Mouse (Mus musculus) embryonic facial prominence, embryonic 10.5 days (tissue): Measurements from ENCODE around the gene Fmod. TPM values are rescaled to one million over a fixed set of nuclear protein-coding genes. Genes with fewer than 3 reads are reported as not detected.

Experiments
- DNase-seq: peaks from one replicate; pipeline ENCODE4 v3.0.0-alpha.2; 2017; ENCODE audit warnings: low spot score
- H3K27ac ChIP-seq: fragments of 300-500 bp; sonication (generic); replicated peaks from 2 replicates; pipeline ENCODE4 v1.5.1; 2016; ENCODE audit warnings: mild to moderate bottlenecking
- H3K27me3 ChIP-seq: fragments of 300-500 bp; sonication (generic); replicated peaks from 2 replicates; pipeline ENCODE4 v1.6.1; 2016; ENCODE audit warnings: low read depth, mild to moderate bottlenecking; ENCODE audit not compliant: poor library complexity, severe bottlenecking
- H3K36me3 ChIP-seq: fragments of 300-500 bp; sonication (generic); replicated peaks from 2 replicates; pipeline ENCODE4 v1.6.1; 2016; ENCODE audit warnings: mild to moderate bottlenecking, moderate library complexity
- H3K4me1 ChIP-seq: fragments of 300-500 bp; sonication (generic); 2 replicates; pipeline ENCODE4 v1.6.1; 2016
- H3K4me3 ChIP-seq: fragments of 300-500 bp; sonication (generic); 2 replicates; pipeline ENCODE4 v1.5.1; 2016; ENCODE audit warnings: mild to moderate bottlenecking, moderate library complexity
- H3K9me3 ChIP-seq: fragments of 300-500 bp; sonication (generic); 2 replicates; pipeline ENCODE4 v1.6.1; 2016; ENCODE audit warnings: mild to moderate bottlenecking
- WGBS: fragments of 180-500 bp; shearing (Covaris S2); methylation state at CpG from one replicate; pipeline ENCODE4 v1.1.7; 2016; 5-methylcytosine and 5-hydroxymethylcytosine counted together
- polyA plus RNA-seq: library from polyadenylated mRNA; unstranded; fragments of >200 nt; fragmentation: Nextera tagmentation; extraction: Ambion mirVana; gene quantifications from 2 replicates; pipeline ENCODE4 v1.2.1, GENCODE M21; 2016

The Fmod gene
- polyA plus RNA-seq, 1 experiment from 2014 or later = 2.2 TPM

DNA sequence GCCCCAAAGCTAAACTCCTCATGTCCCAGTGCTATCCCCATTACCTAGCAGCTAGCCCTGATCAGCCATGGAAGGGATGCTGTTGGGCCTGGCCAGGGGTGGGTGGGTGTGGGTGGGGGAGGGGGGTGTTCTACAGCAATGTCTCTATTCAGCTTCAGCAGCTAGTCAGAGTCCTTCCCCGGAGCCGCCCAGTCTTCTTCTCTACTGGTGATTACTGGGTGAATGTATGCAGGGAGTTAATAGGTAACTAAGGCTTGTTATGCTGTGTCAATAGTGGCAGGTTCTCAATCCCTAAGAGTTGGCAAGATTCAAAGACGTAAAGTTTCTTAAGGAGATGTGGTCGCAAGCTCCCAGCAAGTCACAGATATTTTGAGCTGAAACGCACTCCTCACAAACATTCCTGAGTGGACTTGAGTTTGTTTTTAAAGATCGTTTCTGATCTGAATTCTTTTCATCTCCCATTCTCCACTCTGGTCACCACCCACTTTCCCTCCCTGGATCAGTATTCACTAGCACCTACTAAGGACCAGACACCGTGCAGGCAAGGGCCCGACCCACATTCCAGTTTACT lies 33.1 kb downstream of the Fmod start:
- H3K27me3 ChIP-seq = no peaks in the 10 kb centered on the region
- no peak for DNase-seq
- 76% methylated on average over 8 of the region's 8 CpGs for WGBS
- peaks cover 7% of the 10 kb centered on the region for H3K36me3 ChIP-seq
- H3K9me3 ChIP-seq = no peaks in the 10 kb centered on the region
- H3K4me1 ChIP-seq = peaks cover 71% of the 10 kb centered on the region
- no peak overlapping the region for H3K4me3 ChIP-seq
- peak overlapping the region; percentile 66; the same call in 1 of the 2 replicates for H3K27ac ChIP-seq

DNA sequence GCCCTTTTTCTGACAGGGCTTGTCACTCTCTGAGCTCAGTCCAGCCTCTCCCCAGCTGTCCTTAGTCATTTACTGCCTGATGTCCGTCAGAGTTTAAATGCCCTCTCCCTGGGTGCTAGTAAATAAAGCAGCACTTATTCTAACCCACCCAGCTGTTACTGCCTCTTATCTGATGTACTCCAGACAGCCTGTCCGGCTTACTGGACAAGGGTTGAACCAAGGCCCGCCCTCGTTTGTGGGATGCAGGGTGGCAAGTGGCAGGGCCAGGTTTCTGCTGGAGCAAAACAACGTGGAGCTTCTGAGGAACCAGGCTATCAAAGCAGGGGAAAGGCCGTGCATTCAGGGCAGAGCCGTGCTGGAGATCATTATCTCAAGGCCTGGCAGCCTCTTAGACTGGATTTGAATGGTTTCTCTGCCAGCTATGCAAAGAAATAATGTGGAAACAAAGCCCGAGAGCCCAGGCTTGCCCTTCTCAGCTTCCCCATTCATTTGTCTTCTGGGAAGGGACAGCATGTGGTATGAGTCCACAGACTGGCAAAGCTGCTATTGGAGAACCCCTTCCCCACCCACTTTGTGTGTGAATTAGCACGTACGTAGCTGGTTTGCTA lies 34.5 kb downstream of the Fmod start:
- Histone ChIP-seq H3K4me1 (peaks cover 70% of the 10 kb centered on the region), H3K4me3 (no peak overlapping the region), H3K36me3 (peaks cover 20% of the 10 kb centered on the region), H3K27me3 (no peaks in the 10 kb centered on the region), H3K9me3 (no peaks in the 10 kb centered on the region), H3K27ac (peak overlapping the region; percentile 66)
- 45% methylated on average over 10 of the region's 10 CpGs for WGBS
- no peak for DNase-seq

DNA sequence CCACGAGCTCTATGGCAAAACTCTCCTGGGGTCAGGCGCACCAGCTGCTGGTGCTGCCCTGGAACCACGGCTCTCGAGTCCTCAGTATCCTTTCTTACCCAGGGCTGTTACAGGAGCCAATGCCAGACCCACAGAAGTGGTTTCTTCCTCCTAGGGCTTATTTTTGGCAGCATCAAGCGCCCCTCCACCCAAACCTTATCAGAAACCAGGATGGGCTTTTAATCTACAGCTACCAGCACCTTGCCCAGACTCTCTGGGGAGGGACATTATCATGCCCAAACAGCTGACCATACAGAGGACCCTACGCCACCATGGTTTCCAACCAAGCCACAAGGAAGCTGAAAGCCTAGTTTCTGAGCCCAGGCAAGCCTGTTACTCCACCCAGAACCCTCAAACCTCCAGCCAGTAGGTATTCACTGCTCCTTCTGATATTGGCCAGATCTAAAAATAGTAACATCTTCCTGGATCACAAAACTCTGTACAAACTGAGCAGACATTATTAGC lies 36.1 kb downstream of the Fmod start:
- DNase-seq = no peak
- peaks cover 10% of the 10 kb centered on the region for H3K27me3 ChIP-seq
- H3K4me1 ChIP-seq = peaks cover 69% of the 10 kb centered on the region
- H3K36me3 ChIP-seq = peaks cover 27% of the 10 kb centered on the region
- H3K4me3 ChIP-seq = no peak overlapping the region
- H3K27ac ChIP-seq = no peak overlapping the region
- WGBS = 84% methylated on average over 6 of the region's 6 CpGs
- H3K9me3 ChIP-seq = no peaks in the 10 kb centered on the region

DNA sequence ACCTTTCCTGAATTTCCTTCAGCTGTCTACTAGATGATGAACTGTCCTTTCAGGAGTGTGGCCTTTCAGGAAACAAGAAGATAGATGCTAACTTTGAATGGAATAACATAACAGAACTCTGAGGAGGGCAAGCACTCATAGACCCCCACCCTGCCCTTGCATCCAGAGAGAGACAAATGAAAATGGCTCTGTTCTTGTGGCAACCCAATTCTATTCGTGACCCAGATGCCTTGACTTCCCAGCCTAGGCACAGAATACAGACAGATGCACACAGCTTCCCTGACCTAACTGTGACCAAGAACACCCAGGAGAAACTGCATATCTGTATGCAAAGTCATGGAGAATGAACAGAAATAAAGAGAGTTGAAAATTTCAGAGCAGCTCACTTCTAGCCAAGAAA lies 36.6 kb downstream of the Fmod start:
- no peak overlapping the region for H3K4me3 ChIP-seq
- H3K9me3 ChIP-seq = no peaks in the 10 kb centered on the region
- H3K4me1 ChIP-seq = peaks cover 72% of the 10 kb centered on the region
- no peak for DNase-seq
- peaks cover 27% of the 10 kb centered on the region for H3K36me3 ChIP-seq
- no peak overlapping the region for H3K27ac ChIP-seq
- H3K27me3 ChIP-seq = peaks cover 13% of the 10 kb centered on the region
- WGBS = 76% methylated on average over 1 of the region's 1 CpGs

DNA sequence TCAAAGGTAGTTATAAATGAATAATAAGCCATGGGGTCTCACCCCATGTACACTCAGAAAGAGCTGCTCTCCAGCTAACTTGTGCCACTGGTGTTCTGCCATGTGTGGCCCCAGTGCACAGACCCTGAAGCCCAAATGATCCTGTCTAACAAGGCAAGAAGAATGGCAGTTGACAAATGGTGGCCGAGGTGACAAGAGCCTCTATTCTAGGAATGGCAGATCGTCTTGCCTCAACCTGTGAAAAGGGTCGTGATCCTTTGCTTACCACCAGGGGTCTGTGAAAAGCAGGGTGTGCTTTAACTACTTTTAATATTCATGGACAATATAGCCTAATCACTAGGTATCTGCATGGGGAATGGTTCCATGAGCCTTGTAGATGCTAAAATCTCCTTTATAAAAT lies 37.1 kb downstream of the Fmod start:
- H3K36me3 ChIP-seq = peaks cover 27% of the 10 kb centered on the region
- H3K9me3 ChIP-seq = no peaks in the 10 kb centered on the region
- WGBS = 71% methylated on average over 3 of the region's 3 CpGs
- H3K27me3 ChIP-seq = peaks cover 13% of the 10 kb centered on the region
- no peak for DNase-seq
- H3K4me3 ChIP-seq = no peak overlapping the region
- peaks cover 73% of the 10 kb centered on the region for H3K4me1 ChIP-seq
- H3K27ac ChIP-seq = no peak overlapping the region

DNA sequence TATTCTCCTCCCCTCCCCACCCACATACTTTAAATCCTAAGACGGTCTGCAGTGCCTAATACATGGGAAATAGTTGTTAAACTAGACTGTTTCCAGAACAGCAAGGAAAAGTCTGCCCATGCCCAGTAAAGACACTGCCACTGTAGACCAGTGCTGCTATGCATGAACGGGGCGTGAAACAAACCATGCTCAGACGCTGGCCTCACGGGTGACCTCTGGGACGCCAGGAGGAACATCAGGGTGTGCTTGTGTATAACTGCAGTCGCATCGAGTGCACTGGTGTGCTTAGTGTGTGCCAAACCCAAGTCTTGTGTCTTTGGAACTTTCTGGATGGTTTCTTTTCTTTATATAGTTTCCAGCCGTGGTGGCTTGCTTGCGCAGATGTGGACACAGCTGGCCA lies 37.6 kb downstream of the Fmod start:
- DNase-seq = no peak
- 89% methylated on average over 10 of the region's 10 CpGs for WGBS
- Histone ChIP-seq H3K4me3 (no peak overlapping the region), H3K4me1 (peaks cover 76% of the 10 kb centered on the region), H3K27ac (no peak overlapping the region), H3K9me3 (no peaks in the 10 kb centered on the region), H3K36me3 (peaks cover 27% of the 10 kb centered on the region), H3K27me3 (peaks cover 13% of the 10 kb centered on the region)

DNA sequence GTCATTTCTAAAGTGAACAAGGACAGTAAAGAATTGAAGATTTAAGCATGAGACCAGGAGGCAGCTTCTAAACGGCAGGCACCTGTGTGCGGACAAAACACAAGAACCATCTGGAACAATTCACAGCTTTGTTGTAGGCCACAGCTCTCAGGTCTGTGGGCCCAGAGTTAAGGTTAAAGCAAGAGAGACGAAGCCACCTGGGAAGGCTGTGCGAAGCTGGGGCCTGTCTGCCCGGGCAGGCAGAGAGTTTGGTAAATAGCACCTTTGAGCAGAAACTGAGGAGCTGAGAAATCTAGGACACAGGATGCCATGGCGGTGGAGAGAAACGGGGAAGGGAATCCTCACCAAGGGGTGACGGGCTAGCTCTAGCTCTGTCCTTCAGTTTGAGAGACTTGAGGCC lies 38.5 kb downstream of the Fmod start:
- DNase-seq = no peak
- Histone ChIP-seq H3K27me3 (peaks cover 13% of the 10 kb centered on the region), H3K36me3 (peaks cover 27% of the 10 kb centered on the region), H3K9me3 (no peaks in the 10 kb centered on the region), H3K4me1 (peaks cover 76% of the 10 kb centered on the region), H3K27ac (no peak overlapping the region), H3K4me3 (peak overlapping the region; percentile 76)
- 89% methylated on average over 8 of the region's 8 CpGs for WGBS

DNA sequence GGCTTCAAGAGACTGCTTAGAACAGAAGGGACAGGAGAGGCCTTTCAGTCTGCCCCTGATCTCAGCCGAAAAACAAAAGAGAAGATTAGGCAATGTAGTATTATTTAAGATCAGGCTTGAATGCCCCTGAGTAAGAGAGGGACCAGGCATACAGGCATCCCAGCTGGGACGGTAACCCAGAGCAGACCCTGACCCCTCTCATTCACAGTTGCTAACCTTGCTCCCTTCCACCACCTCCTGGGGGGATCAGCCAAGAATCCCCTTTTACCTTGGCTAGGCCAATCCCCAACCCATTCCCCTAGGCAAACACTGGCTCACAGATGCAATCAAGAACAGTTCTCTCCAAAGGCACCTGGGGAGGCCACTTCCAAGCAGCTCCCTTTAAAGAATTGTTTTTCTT lies 39.7 kb downstream of the Fmod start:
- H3K27ac ChIP-seq = peak overlapping the region; percentile 40; the same call in 1 of the 2 replicates
- peaks cover 13% of the 10 kb centered on the region for H3K27me3 ChIP-seq
- peaks cover 68% of the 10 kb centered on the region for H3K4me1 ChIP-seq
- no peak for DNase-seq
- no peaks in the 10 kb centered on the region for H3K9me3 ChIP-seq
- WGBS = 59% methylated on average over 2 of the region's 2 CpGs
- H3K4me3 ChIP-seq = peak overlapping the region; percentile 76
- peaks cover 27% of the 10 kb centered on the region for H3K36me3 ChIP-seq

DNA sequence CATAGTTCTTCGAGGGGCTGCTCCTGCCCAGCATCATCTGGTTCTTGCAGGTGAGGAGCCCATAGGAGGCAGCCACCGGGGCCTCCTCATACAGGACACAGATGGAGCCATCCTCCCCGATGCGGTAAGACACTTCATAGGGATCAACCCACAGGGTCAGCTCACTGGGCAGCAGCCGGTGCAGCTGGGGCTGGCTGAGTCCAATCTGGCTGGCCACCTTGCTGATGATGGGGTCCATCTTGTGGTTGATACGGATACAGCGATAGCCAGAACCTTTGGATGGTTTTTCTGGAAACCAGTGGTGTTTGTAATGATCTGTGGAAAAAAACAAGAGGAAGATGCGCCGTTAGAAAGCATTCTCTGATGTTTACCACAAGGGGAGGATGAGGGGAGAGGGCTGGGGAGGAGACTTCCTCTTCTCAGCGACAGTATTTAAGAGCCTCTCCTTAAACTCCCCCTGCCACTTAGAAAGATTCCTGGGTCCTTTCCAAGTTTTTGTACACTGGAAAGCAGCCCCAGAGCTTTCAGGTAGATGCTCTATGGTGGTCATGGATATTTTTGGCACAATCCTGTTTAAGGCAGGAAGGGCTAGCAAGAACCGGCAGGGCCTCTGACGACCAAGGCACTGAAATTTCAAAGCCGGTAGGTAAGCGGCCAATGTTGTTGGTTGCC lies 40.5 kb downstream of the Fmod start:
- H3K4me1 ChIP-seq = peaks cover 65% of the 10 kb centered on the region
- DNase-seq = peak; percentile 38
- H3K4me3 ChIP-seq = peak overlapping the region; percentile 76
- H3K27ac ChIP-seq = peak overlapping the region; percentile 87
- peaks cover 27% of the 10 kb centered on the region for H3K36me3 ChIP-seq
- WGBS = 61% methylated on average over 14 of the region's 14 CpGs
- no peaks in the 10 kb centered on the region for H3K9me3 ChIP-seq
- H3K27me3 ChIP-seq = peaks cover 13% of the 10 kb centered on the region

DNA sequence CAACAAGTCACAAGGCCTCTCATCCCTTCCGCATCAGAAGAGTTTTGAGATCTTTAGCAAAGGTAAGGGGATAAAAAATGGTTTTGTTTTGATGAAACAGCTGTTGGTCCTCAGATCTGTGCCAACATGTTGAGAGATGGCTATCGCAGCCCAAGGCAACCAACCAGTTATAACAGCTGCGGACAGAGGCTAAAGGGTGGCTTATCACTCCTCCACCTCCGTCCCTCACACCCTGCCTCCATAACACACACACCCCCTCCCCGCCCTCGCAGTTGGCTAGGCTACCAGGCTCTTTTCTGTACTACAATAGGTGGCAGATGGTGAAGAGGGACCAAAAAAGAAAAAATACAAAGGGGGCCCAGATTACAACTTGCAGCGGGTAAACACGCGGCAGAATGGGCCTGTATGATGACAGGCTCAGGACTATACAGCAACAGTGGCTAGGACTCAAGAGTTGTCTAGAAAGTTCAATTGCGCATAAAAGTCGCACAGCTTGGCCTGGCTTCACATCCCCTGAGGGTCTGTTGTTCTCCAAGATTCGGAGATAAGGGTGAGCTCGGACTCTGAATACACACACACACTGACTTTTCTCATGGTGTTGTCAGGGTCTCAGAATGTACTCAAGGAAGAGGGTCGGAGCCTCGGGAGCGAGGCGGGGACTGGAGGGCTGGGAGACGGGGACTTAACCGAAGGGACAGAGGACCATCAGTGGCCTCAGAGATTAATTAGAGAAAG lies 41.2 kb downstream of the Fmod start:
- H3K36me3 ChIP-seq = peaks cover 27% of the 10 kb centered on the region
- H3K27ac ChIP-seq = peak overlapping the region; percentile 87
- peaks cover 13% of the 10 kb centered on the region for H3K27me3 ChIP-seq
- DNase-seq = no peak
- peaks cover 70% of the 10 kb centered on the region for H3K4me1 ChIP-seq
- peak overlapping the region; percentile 76 for H3K4me3 ChIP-seq
- WGBS = 18% methylated on average over 19 of the region's 19 CpGs
- no peaks in the 10 kb centered on the region for H3K9me3 ChIP-seq

DNA sequence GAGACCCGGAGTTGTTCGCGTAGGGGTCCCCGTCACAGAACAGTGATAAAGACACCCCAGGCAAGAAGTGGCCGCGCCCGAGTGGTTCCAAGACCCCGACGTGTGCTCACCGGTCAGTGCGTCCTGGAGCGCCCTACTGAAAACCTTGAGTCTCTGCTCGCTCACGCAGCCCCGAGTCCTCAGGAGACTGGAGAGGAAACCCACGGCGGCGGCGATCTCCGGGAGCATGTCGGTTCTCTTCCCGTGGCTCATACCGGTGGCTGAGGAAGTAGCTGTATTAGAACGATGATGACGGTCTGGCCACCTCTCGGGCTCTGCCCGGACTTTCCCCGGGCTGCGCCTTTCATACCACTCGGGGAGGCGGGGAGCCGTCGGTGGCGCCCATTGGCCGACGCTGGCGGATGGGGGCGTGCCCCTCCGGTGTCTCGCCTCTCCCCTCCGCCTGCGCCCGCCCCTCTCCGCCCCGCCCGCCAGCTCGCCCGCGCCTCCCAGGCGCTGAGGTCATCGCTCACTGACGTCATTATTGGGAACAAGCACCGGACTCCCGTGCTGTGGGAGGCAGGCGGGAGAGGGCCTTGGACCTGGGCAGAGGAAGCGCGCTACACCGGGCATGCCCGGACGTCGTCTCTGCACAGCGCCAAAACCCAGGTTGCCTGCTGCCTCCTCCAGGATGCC lies 41.9 kb downstream of the Fmod start, which contains the start of gene Btg2:
Gene Btg2, minus strand, starts transcription at position 319 of the 675 bp plus-strand sequence.
- Histone ChIP-seq H3K4me3 (peak within 1 kb of the TSS; percentile 76), H3K27ac (peak within 1 kb of the TSS; percentile 87), H3K9me3 (no peaks in the 10 kb centered on the region), H3K27me3 (peaks cover 13% of the 10 kb centered on the region), H3K36me3 (peaks cover 27% of the 10 kb centered on the region), H3K4me1 (peaks cover 68% of the 10 kb centered on the region)
- peak; percentile 99 for DNase-seq
- WGBS = under 1% methylated on average over 62 of the region's 62 CpGs
